Mouse (Mus musculus) left cerebral cortex, adult 2 months (tissue): ENCODE data around the gene Cdk14. TPM values are rescaled to one million over a fixed set of nuclear protein-coding genes. Genes with fewer than 3 reads are reported as not detected.

Experiments
- DNase-seq, 2 experiments: peaks; one replicate each; pipeline ENCODE4 v3.0.0; 2021 to 2022; ENCODE audit warnings: low spot score in 2 of 2, mixed read lengths in 1 of 2; ENCODE audit errors: extremely low spot score in 1 of 2
- H3K27ac ChIP-seq: fragments of 200-600 bp; 2 replicates; pipeline ENCODE4 v1.8.1; 2022
- H3K4me3 ChIP-seq: fragments of 200-600 bp; 2 replicates; pipeline ENCODE4 v1.8.1; 2022
- CTCF ChIP-seq: fragments of 200-600 bp; IDR thresholded peaks from 2 replicates; pipeline ENCODE4 v1.8.1; 2022; ENCODE audit warnings: antibody characterized with exemption, mild to moderate bottlenecking, moderate library complexity
- intact Hi-C: fragments of 180-260 bp; cut with DNase I; formaldehyde crosslinking; loops from one replicate; pipeline ENCODE4 v1.15.1; 2025
- total RNA-seq, 2 experiments: library from RNA; stranded (reverse); gene quantifications; 2 replicates each; pipeline ENCODE4 v1.2.3; 2021

The Cdk14 gene
- total RNA-seq, 2 experiments from 2014 or later = 199 to 207 TPM

GRCm38 (mm10) chr5:5275321-5275720 is 144.8 kb downstream of the Cdk14 start:
- TF ChIP-seq CTCF = no peak
- intact Hi-C loops = no loop called here

GRCm38 (mm10) chr5:5274318-5274717 is 145.8 kb downstream of the Cdk14 start:
- Histone ChIP-seq H3K27ac (no peak overlapping the region), H3K4me3 (no peak overlapping the region)
- DNase-seq = no peak
- no peak for TF ChIP-seq CTCF
- intact Hi-C loops = no loop called here

More at GRCm38 (mm10) chr5:5275321-5275720, 144.8 kb downstream of the Cdk14 start:
- no peak for DNase-seq
- Histone ChIP-seq H3K4me3 (no peak overlapping the region), H3K27ac (no peak overlapping the region)

DNA sequence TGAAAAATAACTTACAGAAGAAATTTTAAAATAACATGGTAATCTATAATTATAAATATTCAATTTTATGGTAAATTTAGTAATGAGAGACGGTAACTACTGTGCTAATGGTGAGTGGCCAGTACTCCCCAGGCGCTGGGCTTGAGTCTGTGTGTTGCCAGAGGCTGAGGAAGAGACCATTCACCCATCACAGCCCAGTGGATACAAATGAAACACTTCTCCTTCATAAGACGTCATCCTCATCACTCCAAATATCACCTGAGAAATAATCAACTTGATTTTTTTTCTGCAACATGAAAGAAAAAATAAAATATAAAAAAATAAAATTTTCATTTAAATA is 153.4 kb downstream of the Cdk14 start:
- no peak for DNase-seq
- Histone ChIP-seq H3K4me3 (no peak overlapping the region), H3K27ac (0 out of 2 replicates have a peak overlapping the region, but pooled peaks have one; percentile 16)
- TF ChIP-seq CTCF = no peak
- intact Hi-C loops = loop anchor here (1.0 to 2.0 kb wide), 2 partner anchors 274 to 304 kb away; no protein-coding TSS in a partner anchor

GRCm38 (mm10) chr5:5265861-5266786 is 154.0 kb downstream of the Cdk14 start:
- peak; percentile 75 to 78 for DNase-seq
- Histone ChIP-seq H3K27ac (peak overlapping the region; percentile 93), H3K4me3 (peak overlapping the region; percentile 62)
- intact Hi-C loops = loop anchor here (1.0 to 2.0 kb wide), 3 partner anchors 115 to 304 kb away; no protein-coding TSS in a partner anchor
- TF ChIP-seq CTCF = peak; percentile 92

- intact Hi-C loops = loop anchor here (2.0 kb wide), 1 partner anchor 115 kb away; no protein-coding TSS in a partner anchor
- H3K4me3 ChIP-seq = peak overlapping the region; percentile 62
- no peak for TF ChIP-seq CTCF
- H3K27ac ChIP-seq = peak overlapping the region; percentile 93
- peak; percentile 34 to 36 for DNase-seq
Observed at GRCm38 (mm10) chr5:5265401-5265841, 154.7 kb downstream of the Cdk14 start.

DNA sequence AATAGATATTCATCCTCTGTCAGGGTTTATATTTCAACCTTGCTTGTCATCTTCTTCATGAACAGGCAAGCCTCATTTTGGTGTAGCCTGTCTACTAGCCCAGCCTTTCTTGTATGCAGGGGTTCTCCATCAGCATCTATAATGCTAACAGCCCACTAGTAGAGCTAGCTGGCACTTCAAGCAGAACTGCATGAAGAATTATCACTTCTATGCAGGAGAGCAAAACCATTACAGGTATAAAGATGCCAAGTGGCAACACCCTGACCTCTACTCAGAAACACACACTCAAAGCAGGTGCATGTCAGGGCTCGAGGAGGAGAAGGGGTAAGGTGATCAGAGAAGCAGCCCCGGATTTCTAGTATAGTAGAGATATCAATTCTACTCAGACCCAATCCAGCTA is 155.4 kb downstream of the Cdk14 start:
- H3K27ac ChIP-seq = peak overlapping the region; percentile 93
- no peak for TF ChIP-seq CTCF
- intact Hi-C loops = loop anchor here (2.0 kb wide), 1 partner anchor 116 kb away; no protein-coding TSS in a partner anchor
- peak in 1 of 2 experiments; percentile 32 for DNase-seq
- peak overlapping the region; percentile 62 for H3K4me3 ChIP-seq

- Histone ChIP-seq H3K4me3 (no peak overlapping the region), H3K27ac (peak overlapping the region; percentile 24)
- DNase-seq = no peak
- TF ChIP-seq CTCF = no peak
- intact Hi-C loops = no loop called here
Observed at GRCm38 (mm10) chr5:5261725-5262296, 158.3 kb downstream of the Cdk14 start.

DNA sequence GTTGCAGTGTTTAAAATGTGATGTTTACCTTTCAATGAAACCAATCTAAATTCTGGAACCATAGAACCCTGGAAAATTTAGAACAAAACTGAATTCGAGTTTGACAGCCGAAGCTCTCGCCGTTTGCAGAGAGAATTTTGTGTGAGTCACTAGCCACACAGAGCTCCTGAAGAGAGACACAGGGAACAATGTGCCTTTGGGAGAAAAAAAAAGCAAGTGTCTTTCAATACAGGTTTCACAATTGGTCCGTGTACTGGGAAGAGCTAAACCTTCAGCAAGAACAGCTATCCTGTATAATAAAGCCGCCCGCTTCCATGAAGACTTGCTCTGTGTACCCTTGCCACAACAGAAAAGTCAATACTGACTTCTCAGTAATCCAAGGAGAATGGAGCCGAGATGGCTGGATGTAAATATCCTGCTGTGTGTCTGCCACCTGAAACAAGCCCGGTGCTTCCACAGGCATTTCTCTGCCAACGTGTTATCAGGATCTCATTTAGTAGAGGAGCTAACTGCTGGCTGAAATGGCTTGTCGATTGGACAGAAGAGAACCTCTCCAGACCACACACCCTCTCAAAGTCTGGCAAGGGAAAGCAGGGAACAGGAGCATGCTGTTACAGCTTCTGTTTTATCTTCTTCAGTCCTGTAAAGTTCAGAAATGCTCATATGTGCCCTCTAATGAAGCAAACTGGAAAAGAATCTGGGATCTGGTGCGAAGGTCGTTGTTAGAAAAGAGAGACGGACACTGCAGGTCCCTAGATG is 159.0 kb downstream of the Cdk14 start:
- no peak for TF ChIP-seq CTCF
- intact Hi-C loops = no loop called here

DNA sequence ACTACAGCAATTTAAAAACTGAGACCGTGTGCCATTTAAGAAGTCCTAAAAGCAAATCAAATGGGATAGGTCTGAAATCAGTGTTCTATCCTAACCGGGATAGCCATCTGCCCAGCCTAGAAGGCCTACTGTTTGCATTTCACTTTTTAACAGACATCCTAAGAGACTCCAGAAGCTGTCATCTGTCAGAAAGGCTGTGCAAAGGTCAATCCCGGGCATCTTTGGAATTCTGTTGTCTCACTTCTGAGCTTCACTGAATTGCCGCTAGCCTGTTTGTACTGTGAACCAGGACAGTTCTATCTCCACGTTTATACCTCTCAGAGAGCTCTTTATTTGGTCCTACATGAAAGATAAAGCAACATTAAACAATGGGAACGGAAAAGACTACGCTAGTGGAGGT is 159.8 kb downstream of the Cdk14 start:
- TF ChIP-seq CTCF = no peak

More for the DNA sequence above, 159.0 kb downstream of the Cdk14 start:
- H3K4me3 ChIP-seq = no peak overlapping the region
- H3K27ac ChIP-seq = peak overlapping the region; percentile 24; the same call in 1 of the 2 replicates
- DNase-seq = no peak

GRCm38 (mm10) chr5:5254391-5254790 is 165.7 kb downstream of the Cdk14 start:
- intact Hi-C loops = no loop called here
- Histone ChIP-seq H3K27ac (peak overlapping the region; percentile 41; the same call in 1 of the 2 replicates), H3K4me3 (no peak overlapping the region)
- TF ChIP-seq CTCF = no peak
- DNase-seq = peak in 1 of 2 experiments; percentile 10

More for the DNA sequence above, 159.8 kb downstream of the Cdk14 start:
- intact Hi-C loops = no loop called here
- Histone ChIP-seq H3K4me3 (no peak overlapping the region), H3K27ac (no peak overlapping the region)
- DNase-seq = no peak

- intact Hi-C loops = no loop called here
- no peak for DNase-seq
- no peak for TF ChIP-seq CTCF
- H3K27ac ChIP-seq = no peak overlapping the region
- no peak overlapping the region for H3K4me3 ChIP-seq
Observed at GRCm38 (mm10) chr5:5253177-5253576, 166.9 kb downstream of the Cdk14 start.
